Mouse (Mus musculus): ENCODE data around the gene Tdrd5.
"Not testable (repeated sequence)": the region's sequence is repeated elsewhere in the genome, so short reads cannot be mapped to it uniquely, and the experiment has no call there.

Gene Tdrd5

GRCm38 (mm10) chr1:156254866-156255265, 48.6 kb downstream of the Tdrd5 start:
- no peak for DNase-seq (ENCODE audit: low spot score)

DNA sequence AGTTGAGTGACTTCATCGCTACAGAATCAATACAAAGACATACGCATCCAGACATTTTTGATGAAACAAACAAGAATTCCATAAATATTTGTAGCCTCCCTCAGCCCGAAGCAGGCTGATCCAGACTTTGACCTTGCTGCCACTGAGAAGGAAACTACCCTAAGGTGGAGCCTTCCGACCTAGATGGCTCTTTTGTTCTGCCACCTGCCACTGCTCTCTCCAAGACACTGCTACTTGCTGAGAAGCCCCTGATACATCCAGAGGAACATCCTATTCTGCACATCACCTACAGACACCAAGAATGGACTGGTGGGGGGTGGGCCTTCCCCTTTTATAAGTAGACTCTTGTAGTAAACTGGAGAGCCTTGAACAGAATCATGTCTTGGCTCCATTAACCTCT, 52.4 kb downstream of the Tdrd5 start:
- DNase-seq (ENCODE audit: low spot score): not testable (repeated sequence)

DNA sequence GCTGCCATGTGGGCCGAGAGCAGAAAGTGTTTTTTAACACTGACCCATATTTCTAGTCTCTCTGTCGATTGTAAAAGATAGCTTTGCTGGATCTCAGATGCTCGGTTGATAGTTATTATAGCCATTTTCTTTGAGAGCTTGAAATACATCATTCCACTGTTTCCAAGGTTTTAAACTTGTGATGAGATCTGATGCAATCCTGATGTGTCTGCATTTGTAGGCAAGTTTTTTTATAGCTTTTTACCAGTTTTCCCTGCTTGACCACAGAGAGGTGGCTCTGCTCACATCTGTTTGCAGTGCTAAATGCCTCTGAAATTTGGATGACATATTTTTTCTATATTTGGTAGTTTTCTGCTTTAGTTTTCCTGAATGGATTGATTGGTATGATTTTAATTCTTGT, 55.6 kb downstream of the Tdrd5 start:
- no peak for DNase-seq (ENCODE audit: low spot score)

DNA sequence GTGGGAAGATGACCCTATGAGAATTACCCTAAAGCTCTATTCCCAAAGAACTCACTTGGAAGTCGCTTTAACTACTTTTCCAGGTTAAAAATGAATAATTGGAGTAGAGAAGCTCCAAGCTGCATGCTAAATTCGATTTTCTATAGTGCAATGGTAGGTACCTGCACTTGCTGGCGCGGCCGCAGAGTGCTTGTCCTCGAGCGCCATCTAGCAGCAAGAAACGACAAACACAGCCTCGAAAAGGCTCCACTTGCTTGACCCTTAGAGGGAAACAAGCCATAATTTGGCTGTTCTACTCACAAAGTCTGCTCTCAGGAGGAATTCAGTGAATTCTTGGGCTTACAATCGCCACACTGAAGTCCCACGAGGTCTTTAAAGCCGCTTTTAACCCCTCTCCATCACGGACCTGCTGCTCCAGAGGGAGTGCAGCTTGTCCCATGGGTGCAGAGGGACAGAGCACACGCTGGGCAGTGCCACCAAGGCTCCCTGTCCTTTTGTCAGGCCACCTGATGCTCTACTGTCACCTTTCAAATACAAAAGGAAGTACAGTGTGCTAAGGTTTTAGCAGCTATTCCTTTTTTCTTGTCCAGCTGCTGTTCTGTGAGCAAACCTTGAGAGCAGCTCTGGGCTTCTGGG, 61.6 kb downstream of the Tdrd5 start:
- DNase-seq (ENCODE audit: low spot score): peak; percentile 13

DNA sequence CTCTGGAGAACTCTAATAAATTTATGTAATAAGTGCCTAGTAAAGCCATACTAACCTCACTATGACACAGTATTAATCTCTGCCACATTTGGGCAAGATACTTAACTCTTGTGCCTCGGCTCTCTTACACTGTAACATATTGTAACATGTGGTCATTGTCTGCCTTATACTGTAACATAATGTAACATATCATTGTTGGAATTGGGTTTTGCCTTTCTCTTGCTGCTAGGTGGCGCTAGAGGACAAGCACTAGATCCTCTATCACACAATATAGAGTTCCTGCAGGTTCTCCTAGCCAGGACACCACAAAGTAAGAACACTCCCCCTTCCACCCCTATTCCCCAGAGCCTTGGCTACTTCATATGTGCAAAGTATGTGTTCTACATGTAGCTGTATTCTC, 62.4 kb downstream of the Tdrd5 start:
- no peak for DNase-seq (ENCODE audit: low spot score)

DNA sequence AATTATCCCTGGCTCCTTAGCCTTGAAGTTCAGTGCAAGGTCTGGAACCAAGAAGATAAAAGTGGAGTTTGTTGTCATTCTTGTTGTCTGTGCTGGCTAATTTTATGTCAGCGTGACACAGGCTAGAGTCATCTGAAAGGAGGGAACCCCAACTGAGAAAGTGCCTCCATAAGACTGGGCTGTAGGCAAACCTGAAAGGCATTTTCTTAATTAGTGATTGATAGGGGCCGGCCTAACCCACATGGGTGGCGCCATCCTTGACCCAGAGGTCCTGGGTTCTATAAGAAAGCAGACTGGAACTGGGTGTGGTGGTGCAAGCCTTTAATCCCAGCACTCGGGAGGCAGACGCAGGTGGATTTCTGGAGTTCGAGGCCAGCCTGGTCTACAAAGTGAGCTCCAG, 72.3 kb downstream of the Tdrd5 start:
- no peak for DNase-seq (ENCODE audit: low spot score)

DNA sequence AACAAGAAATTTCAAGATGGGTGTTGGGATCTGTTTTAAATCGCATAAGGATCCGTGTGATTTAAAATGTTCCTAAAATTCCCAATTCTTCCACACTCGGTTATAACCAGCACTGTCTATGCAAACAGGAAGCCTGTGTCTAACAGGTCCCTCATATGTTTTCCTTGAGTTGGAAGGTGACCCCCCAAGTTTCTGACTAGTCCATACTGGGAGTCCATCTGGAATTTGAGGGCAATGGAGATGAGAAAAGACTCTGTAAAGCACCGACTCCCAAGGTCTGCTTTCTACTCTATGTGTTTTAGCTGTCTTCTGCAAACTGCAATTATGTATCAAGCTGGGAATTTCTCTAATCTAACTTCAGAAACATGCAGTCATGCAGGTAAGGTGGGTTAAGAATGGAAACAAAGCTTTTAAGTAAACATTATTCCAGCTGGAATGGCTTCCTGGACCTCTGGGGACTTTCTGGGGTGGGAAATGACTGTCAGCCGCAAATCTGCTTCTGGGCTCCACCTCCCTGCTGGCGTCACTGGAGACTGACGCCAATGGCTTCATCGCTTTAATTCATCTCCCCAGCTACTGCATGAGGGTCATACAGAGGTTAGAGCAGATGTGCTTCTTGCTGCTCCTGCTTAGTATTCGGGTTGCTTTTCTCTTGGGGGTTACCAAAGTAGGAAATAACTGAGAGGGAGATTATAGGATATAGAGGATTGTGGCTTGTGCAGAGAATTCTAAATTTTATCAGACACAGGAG, 73.0 kb downstream of the Tdrd5 start:
- DNase-seq (ENCODE audit: low spot score): no peak

- DNase-seq (ENCODE audit: low spot score): peak; percentile 15
These were observed 74.0 kb downstream of the Tdrd5 start for GRCm38 (mm10) chr1:156229448-156229847.

- no peak for DNase-seq (ENCODE audit: low spot score)
These were observed 74.7 kb downstream of the Tdrd5 start for GRCm38 (mm10) chr1:156228728-156229127.

DNA sequence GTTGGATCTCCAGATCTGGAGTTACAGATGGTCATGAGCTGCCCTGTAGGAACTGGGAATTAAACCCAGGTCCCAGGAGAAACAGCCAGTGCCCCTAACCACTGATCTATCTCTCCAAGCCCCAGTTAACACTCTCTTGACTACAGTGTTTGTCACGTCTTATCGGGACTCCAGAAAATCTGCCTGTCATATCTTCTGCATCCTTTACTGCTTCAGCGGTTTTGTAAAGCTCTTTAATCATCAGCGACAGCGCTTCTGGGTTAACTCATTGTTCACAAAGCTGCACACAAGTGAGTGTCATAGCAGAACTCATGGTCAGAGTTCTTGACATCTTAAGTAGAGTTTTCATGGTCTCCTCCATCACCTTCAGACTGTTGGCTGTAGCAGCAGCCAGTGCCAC, 76.6 kb downstream of the Tdrd5 start:
- no peak for DNase-seq (ENCODE audit: low spot score)

DNA sequence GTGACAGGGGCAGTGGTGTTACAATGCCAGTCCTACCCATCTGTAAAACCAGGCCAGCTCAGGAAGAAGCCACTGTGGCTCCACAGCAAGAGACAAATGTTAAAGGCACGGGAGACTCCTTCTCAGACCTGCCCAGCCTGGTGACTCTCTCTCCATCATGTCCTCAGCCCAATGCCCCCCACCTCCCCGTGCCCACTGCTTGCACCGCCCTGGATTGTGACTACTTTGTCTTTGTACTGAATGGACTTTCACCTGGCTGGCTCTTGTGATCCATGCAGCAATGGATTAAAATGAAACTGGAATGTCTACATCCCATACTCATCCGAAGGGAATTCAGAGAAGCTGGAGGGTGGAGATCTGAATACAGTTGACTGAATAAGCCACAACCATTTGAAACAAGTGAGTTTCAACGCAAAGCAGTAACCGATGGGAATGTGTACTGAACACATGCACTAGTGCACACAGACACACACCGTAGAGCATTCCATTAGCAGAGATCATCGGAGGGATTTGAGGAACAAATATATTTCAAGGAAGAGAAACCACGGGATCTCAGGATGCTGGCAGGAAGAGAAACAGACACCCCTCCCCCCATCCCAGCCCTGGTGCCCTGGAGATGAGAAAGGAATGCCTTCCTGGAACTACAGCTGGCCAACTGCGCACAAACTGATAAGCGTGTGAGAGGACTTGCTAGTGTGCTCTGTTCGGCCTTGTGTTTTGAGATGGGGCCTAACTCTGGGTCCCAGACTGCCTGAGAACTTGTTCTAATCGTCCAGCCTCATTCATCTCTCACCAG, 81.1 kb downstream of the Tdrd5 start:
- DNase-seq (ENCODE audit: low spot score): no peak

GRCm38 (mm10) chr1:156221327-156221726, 82.1 kb downstream of the Tdrd5 start:
- DNase-seq (ENCODE audit: low spot score): no peak

DNA sequence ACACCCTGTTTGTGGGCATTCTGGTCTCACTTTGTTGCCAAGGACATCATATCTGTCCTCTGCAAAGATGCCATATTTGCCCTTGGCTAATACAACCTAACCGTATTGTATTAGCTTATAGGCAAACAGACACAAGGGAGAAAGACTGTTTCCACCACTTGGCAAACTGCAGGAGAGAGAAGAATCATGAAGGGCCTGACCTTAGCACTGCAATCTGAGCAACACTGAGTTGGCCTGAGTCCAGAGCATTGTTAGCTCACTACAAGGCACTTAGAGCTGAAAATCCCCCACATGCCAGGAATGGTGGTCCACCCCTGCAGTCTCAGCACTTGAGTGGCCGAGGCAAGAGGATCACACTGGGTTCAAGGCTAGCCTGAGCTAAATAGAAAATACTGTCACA, 84.9 kb downstream of the Tdrd5 start:
- no peak for DNase-seq (ENCODE audit: low spot score)

- no peak for DNase-seq (ENCODE audit: low spot score)
These were observed 85.5 kb downstream of the Tdrd5 start for GRCm38 (mm10) chr1:156217941-156218340.

- DNase-seq (ENCODE audit: low spot score): no peak
These were observed 86.1 kb downstream of the Tdrd5 start for GRCm38 (mm10) chr1:156217393-156217792.

DNA sequence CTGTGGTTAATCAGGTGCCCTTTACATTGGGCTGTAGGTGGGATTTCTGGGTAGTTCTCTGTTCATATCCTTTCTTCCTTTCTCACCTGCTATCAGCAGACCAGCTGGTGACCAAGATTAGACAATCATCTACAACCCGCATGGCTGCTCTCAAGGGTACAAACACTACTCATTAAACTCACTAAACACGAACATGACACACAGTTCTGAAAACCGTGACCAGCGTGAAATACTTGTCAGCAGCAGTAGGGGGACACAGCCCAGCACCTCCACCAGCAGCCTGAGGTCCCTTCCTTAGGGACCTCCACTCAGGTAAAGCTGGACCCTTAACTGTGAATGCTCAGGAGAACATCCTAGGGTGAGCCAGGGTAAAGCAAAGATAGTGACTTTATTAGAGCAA, 87.2 kb downstream of the Tdrd5 start:
- DNase-seq (ENCODE audit: low spot score): no peak

DNA sequence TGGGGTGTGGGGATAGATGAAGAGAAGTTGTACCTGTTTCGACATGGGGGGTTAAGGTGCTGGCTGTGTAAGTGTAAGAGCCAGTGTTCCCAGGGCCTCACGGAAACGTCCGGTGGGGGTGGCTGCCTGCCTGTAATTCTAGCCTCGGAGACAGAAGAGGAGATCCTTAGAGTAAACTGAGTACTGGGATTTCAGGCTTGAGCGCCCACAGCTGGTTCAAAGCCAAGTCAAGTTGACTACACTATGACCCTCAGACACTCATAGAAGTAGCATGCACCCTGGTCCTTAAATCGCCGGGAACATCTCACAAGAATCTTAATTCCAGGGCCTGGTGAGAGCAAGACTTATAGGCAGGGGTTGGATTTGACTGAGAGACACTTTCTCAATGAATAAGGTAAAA, 88.8 kb downstream of the Tdrd5 start:
- no peak for DNase-seq (ENCODE audit: low spot score)

DNA sequence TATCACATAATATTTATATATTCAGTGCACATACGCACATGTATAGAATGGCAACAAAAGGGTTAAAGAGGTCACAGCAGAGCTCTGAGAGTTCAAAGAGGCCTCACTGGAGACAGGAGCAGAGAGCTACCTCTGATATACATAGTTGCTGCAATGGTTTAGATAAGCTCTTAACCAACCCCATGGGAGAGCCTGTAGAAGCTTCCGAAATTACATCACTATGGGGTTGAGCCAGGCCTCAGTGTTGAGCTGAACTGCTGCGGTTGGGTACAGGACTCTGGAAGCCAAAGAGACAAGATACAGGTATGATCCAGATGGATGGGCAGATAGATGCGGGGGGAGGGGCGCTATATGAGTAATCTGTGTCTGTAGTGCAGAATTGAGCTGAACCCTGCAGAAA, 90.5 kb downstream of the Tdrd5 start:
- DNase-seq (ENCODE audit: low spot score): no peak

- no peak for DNase-seq (ENCODE audit: low spot score)
These were observed 91.6 kb downstream of the Tdrd5 start for GRCm38 (mm10) chr1:156211809-156212317.

Data from ovary, postnatal 10 days (tissue).